Mouse (Mus musculus): Measurements from ENCODE around the gene Negr1. TPM values are rescaled to one million over a fixed set of nuclear protein-coding genes. Genes with fewer than 3 reads are reported as not detected.

Gene Negr1
- polyA plus RNA-seq, 1 experiment from 2014 or later: not detected

- no peaks in the 10 kb centered on the region for H3K9me3 ChIP-seq (ENCODE audit: low read length)
- H3K36me3 ChIP-seq (replicated peaks; ENCODE audit: insufficient read depth, low read length): no peaks in the 10 kb centered on the region
- TF ChIP-seq CTCF (IDR thresholded peaks at IDR 0.05; ENCODE audit: low read depth) (0 out of 2 replicates have a peak, but pooled peaks have one; percentile 7), EP300 (IDR thresholded peaks at IDR 0.05; ENCODE audit: low read depth) (no peak)
- no peak overlapping the region for H3K4me2 ChIP-seq (ENCODE audit: low read depth, low read length)
- WGBS (ENCODE audit: insufficient replicate concordance): 56% methylated on average over 3 of the region's 3 CpGs
- no peak overlapping the region for H3K9ac ChIP-seq (replicated peaks)
- DNase-seq (no peak), ATAC-seq (no peak)
- H3K27ac ChIP-seq (ENCODE audit: low read depth): no peak overlapping the region
- H3K4me3 ChIP-seq (ENCODE audit: low read depth, low read length): no peak overlapping the region
- no peaks in the 10 kb centered on the region for H3K4me1 ChIP-seq (ENCODE audit: insufficient read depth)
- no peaks in the 10 kb centered on the region for H3K27me3 ChIP-seq (ENCODE audit: insufficient read depth, low read length)
Measured at GRCm38 (mm10) chr3:157358905-157359304, 797.3 kb downstream of the Negr1 start.

GRCm38 (mm10) chr3:157359840-157360239 lies 798.2 kb downstream of the Negr1 start:
- H3K4me3 ChIP-seq (ENCODE audit: low read depth, low read length): no peak overlapping the region
- H3K4me2 ChIP-seq (ENCODE audit: low read depth, low read length): no peak overlapping the region
- no peak overlapping the region for H3K9ac ChIP-seq (replicated peaks)
- TF ChIP-seq EP300 (IDR thresholded peaks at IDR 0.05; ENCODE audit: low read depth): no peak
- TF ChIP-seq CTCF (IDR thresholded peaks at IDR 0.05; ENCODE audit: low read depth): no peak
- DNase-seq (no peak), ATAC-seq (no peak)
- no peaks in the 10 kb centered on the region for H3K36me3 ChIP-seq (replicated peaks; ENCODE audit: insufficient read depth, low read length)
- no peaks in the 10 kb centered on the region for H3K4me1 ChIP-seq (ENCODE audit: insufficient read depth)
- 28% methylated on average over 6 of the region's 6 CpGs for whole genome bisulfite sequencing (ENCODE audit: insufficient replicate concordance)
- H3K27me3 ChIP-seq (ENCODE audit: insufficient read depth, low read length): no peaks in the 10 kb centered on the region
- H3K9me3 ChIP-seq (ENCODE audit: low read length): no peaks in the 10 kb centered on the region
- no peak overlapping the region for H3K27ac ChIP-seq (ENCODE audit: low read depth)

Data from liver, postnatal 0 days (tissue).